Mouse (Mus musculus) T-cell, adult 2 months (primary cell): ENCODE results near the gene 4930404N11Rik.

Experiments
- DNase-seq: peaks from one replicate; pipeline ENCODE4 v3.0.0; 2022; ENCODE audit warnings: low spot score

4930404N11Rik gene

DNA sequence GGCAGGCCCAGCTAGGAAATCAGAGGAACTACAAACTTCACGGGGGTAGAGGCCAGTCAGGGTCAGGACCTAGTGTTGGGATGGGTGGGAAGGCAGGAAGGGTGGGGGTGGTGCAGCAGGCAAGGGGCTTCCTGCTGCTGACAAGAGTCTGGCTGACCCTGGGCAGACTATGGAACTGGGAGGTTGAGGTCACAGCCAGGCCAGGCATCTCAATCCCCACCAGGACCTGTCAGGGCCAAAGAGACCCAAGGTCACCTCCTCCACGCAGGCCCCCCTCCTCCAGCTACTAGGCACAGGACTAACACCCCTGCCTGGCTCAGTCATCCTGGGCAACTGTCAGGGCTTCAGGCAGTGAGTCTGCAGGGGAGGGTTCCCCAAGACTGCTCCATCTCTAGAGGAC lies 37.7 kb downstream of the 4930404N11Rik start:
- DNase-seq: no peak

DNA sequence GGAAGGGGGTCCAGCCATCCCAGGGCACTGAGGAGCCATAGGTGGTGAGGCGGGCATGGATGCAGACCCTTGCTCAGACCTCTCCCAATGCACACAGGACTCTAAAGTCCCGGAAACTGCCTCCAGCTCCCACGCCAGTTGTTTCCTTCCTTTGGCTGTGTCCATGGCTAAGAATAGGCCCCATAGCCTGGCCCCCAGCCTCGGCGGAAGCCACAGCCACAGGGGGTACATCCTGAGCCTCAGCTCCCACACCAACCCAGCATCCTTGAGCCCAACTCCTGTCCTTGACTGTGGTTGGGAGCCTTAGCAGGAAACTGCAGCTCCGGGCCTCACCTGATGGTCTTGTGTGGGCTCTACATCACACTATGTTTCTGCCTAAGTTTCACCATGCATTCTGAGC lies 38.8 kb downstream of the 4930404N11Rik start:
- no peak for DNase-seq

DNA sequence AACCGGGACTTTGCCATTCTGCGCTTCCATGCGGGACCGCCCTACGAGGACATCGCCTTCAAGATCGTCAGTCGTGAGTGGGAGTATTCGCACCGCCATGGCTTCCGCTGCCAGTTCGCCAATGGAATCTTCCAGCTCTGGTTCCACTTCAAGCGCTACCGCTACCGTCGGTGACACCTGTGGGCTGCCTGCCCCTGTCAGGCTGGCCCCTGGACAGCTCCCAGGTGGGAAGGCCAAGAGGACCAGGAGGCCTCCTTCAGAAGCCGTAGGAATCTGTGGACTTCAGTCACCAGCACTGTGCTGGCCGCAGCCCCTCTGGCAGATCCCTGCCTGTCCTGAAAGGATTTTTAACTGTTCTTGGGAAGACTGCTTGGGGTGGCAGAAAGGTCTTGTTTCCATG lies 39.8 kb downstream of the 4930404N11Rik start:
- DNase-seq: no peak

DNA sequence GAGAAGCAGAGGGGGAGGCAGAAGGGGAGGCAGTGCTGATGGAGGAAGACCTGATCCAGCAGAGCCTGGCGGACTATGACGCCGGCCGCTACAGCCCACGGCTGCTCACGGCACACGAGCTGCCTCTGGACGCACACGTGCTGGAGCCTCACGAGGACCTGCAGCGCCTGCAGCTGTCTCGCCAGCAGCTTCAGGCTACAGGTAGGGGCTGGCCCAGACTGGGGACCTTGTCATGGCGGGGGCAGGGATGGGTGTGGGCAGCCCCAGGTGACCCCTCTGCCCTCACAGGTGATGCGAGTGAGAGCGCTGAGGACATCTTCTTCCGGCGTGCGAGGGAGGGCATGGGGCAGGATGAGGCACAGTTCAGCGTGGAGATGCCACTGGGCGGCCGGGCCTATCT lies 40.4 kb downstream of the 4930404N11Rik start:
- DNase-seq: no peak

DNA sequence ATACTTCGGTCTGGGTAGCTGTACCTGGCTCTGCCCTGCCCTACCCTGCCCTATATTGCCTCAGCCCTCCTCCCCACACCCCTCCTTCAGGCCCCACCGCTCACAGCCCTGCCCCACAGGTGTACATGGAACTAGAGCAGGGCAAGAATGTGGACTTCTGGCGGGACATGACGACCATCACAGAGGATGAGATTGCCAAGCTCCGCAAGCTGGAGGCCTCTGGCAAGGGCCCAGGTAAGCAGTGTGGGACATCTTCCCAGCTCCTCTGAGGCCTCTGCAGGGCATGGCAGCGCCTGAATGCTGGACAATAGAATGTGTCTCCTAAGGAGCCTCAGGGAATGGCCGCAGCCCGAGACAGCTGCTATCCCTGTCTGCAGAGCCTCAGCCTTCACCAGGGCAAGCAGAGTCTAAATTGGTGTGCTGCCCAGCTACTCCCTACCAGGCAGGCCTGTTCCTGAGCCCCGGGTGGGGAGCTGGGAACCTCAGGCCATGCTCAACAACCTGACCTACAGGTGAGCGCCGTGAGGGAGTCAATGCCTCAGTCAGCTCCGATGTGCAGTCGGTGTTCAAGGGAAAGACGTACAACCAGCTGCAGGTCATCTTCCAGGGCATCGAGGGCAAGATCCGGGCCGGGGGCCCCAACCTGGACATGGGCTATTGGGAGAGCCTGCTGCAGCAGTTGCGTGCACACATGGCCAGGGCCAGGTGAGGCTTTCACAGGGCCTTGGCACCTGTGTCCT lies 41.7 kb downstream of the 4930404N11Rik start:
- DNase-seq: no peak

DNA sequence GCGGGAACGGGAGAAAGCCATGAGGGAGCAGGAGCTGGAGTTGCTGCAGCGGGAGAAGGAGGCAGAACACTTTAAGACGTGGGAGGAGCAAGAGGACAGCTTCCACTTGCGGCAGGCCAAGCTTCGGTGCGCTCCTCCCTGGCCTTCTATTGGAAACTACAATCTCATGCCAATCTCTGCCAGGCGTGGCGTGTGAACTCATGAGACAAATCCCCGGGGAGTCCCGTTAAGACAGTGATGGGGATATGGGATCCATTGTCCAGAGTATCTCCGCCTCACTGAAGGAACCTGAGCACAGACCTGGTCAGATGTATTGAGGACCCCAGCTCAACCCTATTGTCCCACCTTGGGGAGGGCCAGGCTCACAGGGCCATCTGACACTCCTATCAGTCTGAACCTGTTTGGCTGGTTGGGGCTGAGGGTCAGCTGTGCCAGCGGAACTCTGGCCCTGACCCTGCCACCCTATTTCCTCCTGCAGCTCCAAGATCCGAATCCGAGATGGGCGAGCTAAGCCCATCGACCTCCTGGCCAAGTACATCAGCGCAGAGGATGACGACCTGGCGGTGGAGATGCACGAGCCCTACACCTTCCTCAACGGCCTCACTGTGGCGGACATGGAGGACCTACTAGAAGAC lies 42.4 kb downstream of the 4930404N11Rik start:
- DNase-seq: no peak

DNA sequence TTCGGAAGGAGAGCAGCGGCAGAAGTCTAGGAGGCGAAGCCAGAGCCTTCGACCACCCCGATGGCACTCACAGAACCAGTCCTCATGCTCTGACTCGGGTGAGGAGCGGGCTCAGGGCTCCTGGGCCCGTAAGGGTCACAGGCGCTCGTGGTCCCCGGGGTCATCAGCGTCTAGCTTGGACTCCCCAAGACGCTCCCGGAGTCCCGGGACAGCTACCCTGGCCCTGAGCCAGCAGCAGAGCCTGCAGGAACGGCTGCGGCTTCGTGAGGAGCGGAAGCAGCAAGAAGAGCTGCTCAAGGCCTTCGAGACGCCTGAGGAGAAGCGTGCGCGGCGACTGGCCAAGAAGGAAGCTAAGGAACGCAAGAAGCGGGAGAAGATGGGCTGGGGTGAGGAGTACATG lies 43.2 kb downstream of the 4930404N11Rik start:
- no peak for DNase-seq

DNA sequence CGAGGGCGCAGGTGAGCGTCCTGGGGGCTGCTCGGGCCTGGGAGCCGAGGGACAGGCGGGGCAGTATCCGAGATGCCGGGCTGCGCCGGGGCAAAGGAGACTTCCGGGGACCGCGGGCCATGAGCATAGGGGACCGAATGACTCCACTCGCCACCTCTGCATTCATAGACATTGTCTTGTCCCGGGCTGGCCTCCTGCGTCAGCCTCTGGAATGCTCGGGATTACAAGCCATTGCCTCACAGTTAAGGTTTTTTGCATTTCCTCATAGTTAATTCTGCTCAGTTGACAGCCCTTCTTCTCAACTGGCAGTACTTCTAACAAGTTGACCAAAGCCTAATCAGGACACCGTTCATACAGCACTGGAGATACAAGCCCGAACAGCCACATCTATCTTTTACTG lies 44.2 kb downstream of the 4930404N11Rik start:
- no peak for DNase-seq

DNA sequence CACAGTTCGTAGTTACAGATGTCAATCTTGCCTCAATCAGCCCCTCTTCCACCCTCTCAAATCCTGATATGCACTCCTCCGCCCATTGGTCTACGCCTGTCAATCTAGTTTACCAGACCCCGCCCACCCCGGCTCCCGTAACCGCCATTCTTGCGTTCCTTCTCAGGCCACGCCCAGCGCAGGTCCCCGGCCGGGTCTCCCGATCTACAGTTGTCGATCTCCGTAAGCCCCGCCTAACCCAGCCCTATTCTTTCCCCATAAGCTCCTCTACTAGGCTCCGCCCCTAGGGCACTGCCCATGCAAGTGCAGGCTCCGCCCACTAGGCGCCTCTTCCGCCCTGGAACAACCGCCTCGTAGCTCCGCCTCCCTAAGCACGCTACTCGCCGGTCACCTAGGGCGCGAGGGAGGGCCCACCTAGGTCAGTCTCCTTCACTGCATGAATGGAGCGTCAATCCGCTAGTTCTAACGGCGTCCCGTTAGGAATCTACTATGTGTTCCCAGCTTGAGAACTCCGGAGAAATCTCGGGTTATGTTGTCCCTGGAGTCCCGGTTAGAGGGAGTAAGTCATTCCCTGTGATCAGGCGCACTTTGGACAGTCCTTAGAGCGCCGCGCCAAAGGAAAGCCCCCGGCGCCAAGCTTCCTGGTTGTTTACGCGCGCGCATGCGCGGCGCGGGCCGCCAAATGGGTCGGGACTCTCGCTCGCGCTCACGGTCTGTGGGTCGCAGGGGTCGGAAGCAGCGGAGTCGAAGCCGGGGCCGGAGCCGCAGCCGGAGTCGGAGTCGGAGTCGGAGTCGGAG lies 44.9 kb downstream of the 4930404N11Rik start, which contains the start of gene Cactin:
Cactin (plus strand) TSS at position 554 of the 798 bp plus-strand sequence.
- peak; percentile 100 for DNase-seq

DNA sequence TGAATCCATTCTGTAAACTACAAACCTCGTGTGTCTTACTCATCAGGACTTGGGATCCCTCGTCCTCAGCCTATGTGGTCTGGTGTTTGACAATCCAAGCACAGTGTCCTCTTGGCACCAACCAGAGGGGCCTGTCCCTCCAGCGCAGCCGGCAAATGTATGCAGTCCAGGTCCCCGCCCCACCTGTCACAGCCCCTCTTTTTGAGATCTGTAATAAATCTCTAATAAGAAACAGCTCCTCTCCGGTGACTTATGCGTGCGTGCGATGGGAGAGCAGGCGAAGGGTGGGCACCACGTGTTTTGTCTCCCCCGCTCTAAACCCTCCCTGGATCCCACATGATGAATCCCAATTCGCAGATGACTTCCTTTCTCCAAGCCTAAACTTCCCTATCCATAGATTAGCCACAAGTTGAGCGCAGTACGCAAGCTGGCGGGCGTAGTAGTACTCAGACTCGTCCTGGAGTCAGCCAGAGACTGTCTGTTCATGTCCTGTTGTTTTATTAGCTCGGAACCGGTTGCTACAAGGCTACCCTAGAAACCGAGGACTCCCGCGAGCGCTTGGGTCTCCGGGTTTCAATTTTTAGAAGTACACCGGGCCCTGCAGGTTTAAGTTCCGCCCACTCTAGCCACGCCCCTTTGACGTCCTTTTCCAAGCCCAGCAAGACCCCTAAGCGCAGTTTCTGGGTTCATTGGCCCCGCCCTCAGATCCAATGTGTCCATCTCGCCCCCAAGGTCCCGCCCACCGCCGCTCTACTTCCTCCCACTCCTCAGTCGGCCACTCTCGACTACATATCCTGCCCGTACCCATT lies 45.7 kb downstream of the 4930404N11Rik start:
- DNase-seq: no peak

DNA sequence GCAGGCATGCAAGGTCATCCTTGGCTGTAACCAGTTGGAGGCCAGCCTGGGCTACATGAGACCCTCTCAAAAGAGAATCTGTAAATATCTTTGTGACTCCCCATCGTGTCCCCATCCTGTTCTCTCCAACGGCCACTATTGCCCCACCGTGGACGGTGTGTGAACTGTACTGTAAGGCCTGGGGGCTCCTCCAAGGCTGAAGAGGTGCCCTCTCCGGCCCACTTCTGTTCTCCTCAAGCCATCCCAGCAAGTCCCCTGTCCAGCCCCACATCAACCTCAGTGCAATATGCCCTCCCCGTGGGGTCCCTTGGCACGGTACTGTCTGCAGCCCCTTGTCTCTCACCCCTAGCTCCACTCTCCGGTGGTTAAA lies 46.3 kb downstream of the 4930404N11Rik start:
- no peak for DNase-seq

DNA sequence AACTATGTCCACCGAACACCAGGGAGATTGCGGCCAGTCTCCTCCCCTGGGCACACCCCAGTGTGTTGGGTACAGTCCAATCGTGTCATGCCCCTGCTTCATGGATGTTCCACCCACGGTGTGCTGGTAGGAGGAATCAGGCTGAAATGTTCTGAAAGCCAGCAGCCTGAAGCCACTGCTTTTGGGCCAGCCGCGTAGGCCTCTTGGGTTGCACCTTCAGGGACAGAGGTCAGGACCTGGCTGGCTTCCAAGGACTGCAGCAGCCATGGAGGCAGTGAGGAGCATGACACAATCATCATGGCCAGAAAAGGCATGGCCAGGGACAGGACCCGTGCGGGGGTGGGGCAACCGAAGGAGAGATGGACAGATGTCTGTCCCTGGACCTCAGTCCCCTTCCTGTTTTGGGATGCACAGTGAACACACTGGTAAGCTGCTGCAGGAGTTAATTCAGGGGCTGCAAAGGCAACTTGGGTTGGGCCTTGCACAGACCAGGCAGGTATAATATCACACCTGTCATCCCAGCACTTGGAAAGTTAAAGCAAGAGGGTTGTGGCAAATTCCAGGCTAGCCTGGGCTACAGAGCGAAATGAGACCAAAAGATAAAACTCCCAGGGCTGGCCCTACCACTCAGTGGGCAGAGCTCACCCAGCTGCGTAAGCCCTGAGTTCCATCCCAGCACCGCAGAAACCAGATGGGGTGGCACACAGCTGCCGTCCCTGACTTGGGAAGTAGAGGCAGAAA lies 46.9 kb downstream of the 4930404N11Rik start:
- no peak for DNase-seq

DNA sequence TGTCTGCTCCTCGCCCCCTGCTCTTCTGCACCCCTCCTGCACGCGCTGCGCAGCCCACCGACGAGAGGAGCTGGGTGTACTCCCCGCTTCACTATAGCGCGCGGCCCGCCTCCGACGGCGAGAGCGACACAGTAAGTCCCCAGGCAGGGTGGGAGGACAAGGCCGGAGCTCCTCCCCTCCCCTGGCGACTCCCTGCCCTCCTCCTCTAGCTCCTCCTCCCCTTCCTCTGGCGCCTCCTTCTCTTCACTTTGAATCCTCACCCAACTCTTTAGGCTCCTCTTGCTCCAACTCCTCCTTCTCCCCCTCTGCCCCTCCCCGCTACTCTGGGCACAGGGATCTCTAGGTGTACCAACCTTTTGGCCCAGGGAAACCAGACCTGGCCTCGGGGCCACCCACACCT lies 48.3 kb downstream of the 4930404N11Rik start:
- no peak for DNase-seq

DNA sequence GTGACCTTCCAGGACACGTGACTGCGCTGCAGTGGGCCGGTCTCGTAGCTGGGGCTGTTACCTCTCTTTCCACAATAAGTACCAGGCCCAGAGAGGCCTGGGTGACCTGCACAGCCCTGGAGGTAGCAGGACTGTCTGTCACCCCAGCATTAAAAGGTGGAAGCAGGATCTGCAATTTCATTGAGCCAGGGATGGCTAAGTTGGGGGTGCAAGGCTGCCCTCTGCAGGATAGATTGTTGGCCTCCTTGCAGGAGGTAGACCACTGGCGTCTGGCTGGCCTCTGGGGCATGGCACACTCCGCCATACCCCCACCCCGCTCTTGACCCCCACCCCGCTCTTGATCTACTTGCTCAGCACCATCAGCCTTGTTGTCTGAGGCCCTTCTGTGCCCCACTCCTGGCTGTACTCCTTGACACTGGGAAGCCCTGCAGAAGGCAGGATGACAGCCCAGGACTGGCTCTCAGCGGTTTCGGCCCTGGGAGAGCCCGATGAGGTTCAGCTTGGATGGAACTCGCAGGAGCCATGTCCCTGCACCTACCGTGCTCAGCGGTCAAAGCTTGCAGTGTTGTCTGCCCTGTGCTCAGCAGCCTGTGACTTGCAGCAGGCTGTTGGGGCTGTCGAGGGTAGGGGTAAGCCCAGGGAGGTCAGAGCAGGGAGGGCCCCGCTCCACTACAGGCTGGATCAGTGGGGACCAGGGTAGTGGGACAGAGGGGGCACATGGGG lies 49.1 kb downstream of the 4930404N11Rik start:
- no peak for DNase-seq

DNA sequence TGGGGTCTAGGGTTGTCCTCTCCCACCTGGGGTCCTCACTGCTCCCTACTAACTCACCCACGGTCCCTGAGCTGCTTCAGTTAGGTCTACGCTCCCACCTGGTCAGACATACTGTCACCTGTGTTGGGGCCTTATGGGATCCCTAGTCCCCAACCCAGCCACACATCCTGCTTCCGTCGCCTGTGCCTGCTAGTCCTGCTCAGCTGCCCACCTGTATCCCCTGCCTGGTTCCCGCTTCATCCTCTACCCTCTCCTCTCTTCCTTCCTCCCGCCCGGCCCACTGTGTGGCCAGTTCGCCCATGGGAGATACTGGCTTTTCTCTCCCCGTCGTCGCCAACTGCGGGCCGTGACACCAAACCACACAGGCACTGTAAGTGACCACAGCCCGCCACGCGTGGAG lies 50.0 kb downstream of the 4930404N11Rik start:
- no peak for DNase-seq

DNA sequence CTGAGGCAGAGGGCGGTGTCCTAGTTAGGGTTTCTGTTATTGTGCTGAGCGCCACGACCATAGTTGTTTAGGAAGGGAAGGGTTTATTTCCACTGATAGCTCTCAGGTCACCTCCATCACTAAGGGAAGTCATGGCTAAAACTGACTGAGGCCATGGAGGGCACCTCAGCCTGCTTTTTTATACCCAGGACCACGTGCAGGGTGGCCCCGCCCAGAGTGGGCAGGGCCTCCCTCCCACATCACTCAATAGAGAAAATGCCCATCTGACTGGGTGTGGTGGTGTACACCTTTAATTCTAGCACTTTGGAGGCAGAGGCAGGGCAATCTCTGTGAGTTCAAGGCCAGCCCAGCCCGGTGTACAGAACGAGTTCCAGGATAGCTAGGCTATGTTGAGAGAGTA lies 51.4 kb downstream of the 4930404N11Rik start:
- DNase-seq: no peak

DNA sequence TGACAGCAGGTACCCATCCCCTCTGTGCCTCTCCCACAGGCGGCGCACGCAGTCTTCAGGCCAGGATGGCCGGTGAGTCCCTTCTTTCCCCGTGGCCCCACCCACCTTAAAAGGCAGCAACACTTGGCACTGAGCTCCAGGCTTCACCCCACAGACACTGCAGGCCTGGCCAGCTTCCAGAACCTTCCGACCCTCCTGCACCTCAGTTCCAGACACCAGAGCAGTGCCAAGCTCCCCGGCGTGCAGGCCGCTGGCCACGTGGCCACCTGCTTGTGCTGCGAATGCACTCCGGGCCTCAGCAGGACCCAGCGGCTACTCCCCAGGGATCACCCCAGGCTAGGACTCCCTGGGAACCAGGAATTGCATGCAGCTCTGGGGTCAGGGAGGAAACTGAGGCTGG lies 52.0 kb downstream of the 4930404N11Rik start:
- DNase-seq: no peak
